Mouse (Mus musculus) fibroblast of lung, adult 2 months (primary cell): ENCODE results near the gene E2f4.
"Not testable (repeated sequence)": the region's sequence is repeated elsewhere in the genome, so short reads cannot be mapped to it uniquely, and the experiment has no call there.

Experiments
- DNase-seq: peaks from one replicate; pipeline ENCODE4 v3.0.0-alpha.2; 2011; ENCODE audit warnings: low read depth

The E2f4 gene

GRCm38 (mm10) chr8:105269461-105269947 is 28.0 kb upstream of the E2f4 start, which contains the start of gene Hsf4:
Gene Hsf4 (plus strand): TSS chr8:105269801.
- peak; percentile 36 for DNase-seq

GRCm38 (mm10) chr8:105270101-105270915 is 27.2 kb upstream of the E2f4 start:
- no peak for DNase-seq

GRCm38 (mm10) chr8:105270916-105271186 is 26.6 kb upstream of the E2f4 start:
- DNase-seq: no peak

- no peak for DNase-seq
Measured at GRCm38 (mm10) chr8:105275387-105275786, 22.1 kb upstream of the E2f4 start.

- no peak for DNase-seq
Measured at GRCm38 (mm10) chr8:105275840-105276239, 21.6 kb upstream of the E2f4 start, which contains the start of gene Nol3. Gene Nol3 (plus strand): TSS chr8:105276140.

- DNase-seq: no peak
Measured at GRCm38 (mm10) chr8:105276292-105277120, 21.0 kb upstream of the E2f4 start.

- peak; percentile 74 for DNase-seq
Measured at GRCm38 (mm10) chr8:105278911-105279334, 18.5 kb upstream of the E2f4 start.

- no peak for DNase-seq
Measured at GRCm38 (mm10) chr8:105280567-105280966, 16.9 kb upstream of the E2f4 start.

- no peak for DNase-seq
Measured at GRCm38 (mm10) chr8:105281821-105282220, 15.6 kb upstream of the E2f4 start.

GRCm38 (mm10) chr8:105282239-105282638 is 15.2 kb upstream of the E2f4 start:
- no peak for DNase-seq

- DNase-seq: no peak
Measured at GRCm38 (mm10) chr8:105283074-105283473, 14.4 kb upstream of the E2f4 start.

- no peak for DNase-seq
Measured at GRCm38 (mm10) chr8:105285514-105285913, 11.9 kb upstream of the E2f4 start.

GRCm38 (mm10) chr8:105286907-105287306 is 10.6 kb upstream of the E2f4 start:
- DNase-seq: no peak

- no peak for DNase-seq
Measured at GRCm38 (mm10) chr8:105288231-105288630, 9.2 kb upstream of the E2f4 start.

- peak; percentile 76 for DNase-seq
Measured at GRCm38 (mm10) chr8:105288958-105289732, 8.3 kb upstream of the E2f4 start.

GRCm38 (mm10) chr8:105289805-105290460 is 7.5 kb upstream of the E2f4 start, which contains the start of gene 4931428F04Rik:
Gene 4931428F04Rik (minus strand): TSS chr8:105289864.
- DNase-seq: no peak

- DNase-seq: no peak
Measured at GRCm38 (mm10) chr8:105290554-105291314, 6.7 kb upstream of the E2f4 start.

- DNase-seq: not testable (repeated sequence)
Measured at GRCm38 (mm10) chr8:105291364-105291763, 6.1 kb upstream of the E2f4 start.

GRCm38 (mm10) chr8:105291802-105292201 is 5.7 kb upstream of the E2f4 start:
- DNase-seq: not testable (repeated sequence)

GRCm38 (mm10) chr8:105292471-105292870 is 5.0 kb upstream of the E2f4 start:
- no peak for DNase-seq

- DNase-seq: no peak
Measured at GRCm38 (mm10) chr8:105293405-105293804, 4.1 kb upstream of the E2f4 start.
